Mouse (Mus musculus) adrenal gland, adult (tissue): ENCODE results near the gene Suclg1.

Source experiments
- DNase-seq, 2 experiments: peaks; one replicate each; pipeline ENCODE4 v3.0.0; 2022 to 2023; ENCODE audit warnings: low spot score in 1 of 2; ENCODE audit not compliant: inconsistent age in 2 of 2

The Suclg1 gene

DNA sequence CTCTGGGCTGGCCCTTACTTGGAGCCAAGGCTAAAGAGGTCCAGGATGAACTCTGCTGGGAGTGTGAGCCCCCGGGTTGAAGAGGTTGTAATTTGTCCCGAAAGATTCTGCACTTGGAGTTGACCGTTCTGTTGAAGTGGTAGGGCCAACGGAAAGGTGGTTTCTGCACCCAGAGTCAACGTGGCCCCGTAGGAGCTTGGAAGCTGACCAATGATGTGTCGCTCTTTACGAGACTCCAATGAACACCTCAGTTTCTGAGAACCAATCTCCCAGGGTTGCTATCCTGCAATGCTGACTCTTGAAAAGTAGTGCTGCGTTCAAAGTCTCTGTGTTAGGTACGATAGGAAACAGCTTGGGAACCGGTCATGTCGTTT lies 854 bp downstream of the Suclg1 start:
- DNase-seq = peak; percentile 41 to 84

DNA sequence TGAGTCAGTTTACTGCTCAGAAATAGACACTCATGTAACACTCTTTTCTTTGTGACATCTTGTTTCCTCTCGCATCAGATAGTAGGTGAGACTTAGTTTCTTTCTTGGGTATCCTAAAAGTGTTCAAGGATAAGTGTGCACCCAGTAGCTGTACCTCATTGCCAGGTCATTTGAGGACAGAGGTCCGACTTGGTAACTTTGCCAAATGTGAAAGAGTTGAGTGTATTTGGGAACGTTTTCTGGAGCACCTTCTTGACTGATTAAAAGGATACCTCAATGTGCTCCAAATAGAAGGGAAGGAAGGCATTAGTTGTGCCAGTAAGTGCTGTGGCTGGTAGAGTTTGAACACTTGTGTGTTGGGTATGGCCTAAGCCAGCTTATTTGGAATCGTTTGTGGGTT lies 1.7 kb downstream of the Suclg1 start:
- no peak for DNase-seq

DNA sequence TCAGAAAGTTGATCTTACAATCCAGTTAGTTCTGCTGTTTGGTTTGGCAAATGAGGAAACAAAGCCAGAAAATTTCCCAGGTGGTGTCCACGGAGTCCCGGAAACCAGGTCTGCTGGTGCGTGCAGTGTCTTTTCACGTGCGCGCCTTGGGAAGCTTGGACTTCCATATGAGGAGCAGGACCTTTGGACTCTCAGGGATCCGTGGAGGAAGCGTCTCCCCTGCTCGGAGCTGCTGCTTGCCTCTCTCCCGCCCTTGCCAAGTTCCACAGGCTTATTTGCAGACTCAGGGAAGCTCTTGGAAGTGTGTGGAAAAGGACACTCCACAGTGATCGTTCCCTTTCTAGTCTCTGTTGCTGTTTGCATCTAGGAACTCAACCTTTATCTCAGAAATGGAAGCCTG lies 3.2 kb downstream of the Suclg1 start:
- DNase-seq = no peak

DNA sequence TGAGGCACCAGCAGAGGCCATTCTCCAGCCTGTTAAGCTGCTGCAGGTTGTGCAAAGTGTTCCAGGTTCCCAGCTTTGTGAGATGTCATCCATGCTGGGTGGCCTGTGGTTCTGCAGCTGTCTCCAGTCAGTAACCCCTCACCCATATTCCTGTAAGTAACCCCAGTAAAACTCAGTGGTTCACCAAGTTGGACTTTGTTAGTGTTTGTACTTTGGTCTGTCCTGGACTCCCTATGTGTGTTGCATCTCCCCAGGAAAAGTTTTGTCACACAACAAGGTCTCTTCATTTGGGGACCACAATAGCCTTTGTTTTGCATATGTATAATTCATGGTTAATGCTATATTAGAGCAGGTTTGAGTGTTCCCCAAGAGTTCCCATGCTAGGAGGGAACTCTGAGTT lies 4.2 kb downstream of the Suclg1 start:
- no peak for DNase-seq

GRCm38 (mm10) chr6:73253006-73253405 lies 4.8 kb downstream of the Suclg1 start:
- DNase-seq = no peak

GRCm38 (mm10) chr6:73253584-73253983 lies 5.4 kb downstream of the Suclg1 start:
- DNase-seq = no peak

GRCm38 (mm10) chr6:73254307-73255228 lies 6.4 kb downstream of the Suclg1 start:
- DNase-seq = peak in 1 of 2 experiments; percentile 60

GRCm38 (mm10) chr6:73257068-73257467 lies 8.9 kb downstream of the Suclg1 start:
- no peak for DNase-seq

DNA sequence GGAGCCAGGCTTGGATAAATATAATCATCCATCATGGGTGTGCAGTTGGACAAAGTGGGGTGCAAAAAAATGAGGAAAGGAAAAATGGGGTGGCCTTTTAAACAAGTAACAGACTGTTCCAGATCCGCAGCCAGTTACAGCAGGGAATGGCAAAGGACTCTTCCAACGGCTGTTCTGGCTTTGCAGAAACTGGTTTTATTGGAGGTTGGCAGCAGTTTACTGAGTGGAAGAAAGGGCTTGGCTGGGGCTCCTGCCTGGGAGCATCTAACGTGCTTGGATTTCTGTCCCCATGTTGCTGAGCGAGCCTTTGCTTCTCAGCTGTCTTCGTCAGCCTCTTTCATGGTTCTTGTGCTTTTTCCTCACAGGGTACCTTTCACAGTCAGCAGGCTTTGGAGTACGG lies 11.9 kb downstream of the Suclg1 start:
- peak in 1 of 2 experiments; percentile 16 for DNase-seq

DNA sequence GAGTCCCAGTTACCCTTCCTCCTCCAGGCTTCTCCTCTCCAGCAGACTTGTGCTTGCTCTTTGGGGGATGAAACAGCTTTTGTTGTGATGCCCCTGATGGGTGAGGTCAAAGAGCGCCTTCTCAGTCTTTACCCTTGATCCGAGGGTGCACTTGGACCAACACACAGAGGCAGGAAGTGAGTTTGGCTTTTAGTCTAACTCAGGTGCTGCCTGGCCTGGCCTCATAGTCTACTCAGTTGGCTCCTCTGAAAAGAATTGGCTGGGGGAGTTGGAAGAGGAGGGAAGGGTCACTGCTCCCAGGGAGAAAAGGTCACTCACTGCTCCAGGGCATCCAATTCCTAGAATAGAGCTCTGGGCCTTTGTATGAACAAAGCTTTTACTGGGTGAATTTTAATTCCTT lies 16.6 kb downstream of the Suclg1 start:
- DNase-seq = no peak

GRCm38 (mm10) chr6:73267738-73268311 lies 19.6 kb downstream of the Suclg1 start:
- no peak for DNase-seq

GRCm38 (mm10) chr6:73269374-73269773 lies 21.2 kb downstream of the Suclg1 start:
- DNase-seq = no peak

GRCm38 (mm10) chr6:73271546-73272091 lies 23.4 kb downstream of the Suclg1 start:
- DNase-seq = peak; percentile 13 to 63

DNA sequence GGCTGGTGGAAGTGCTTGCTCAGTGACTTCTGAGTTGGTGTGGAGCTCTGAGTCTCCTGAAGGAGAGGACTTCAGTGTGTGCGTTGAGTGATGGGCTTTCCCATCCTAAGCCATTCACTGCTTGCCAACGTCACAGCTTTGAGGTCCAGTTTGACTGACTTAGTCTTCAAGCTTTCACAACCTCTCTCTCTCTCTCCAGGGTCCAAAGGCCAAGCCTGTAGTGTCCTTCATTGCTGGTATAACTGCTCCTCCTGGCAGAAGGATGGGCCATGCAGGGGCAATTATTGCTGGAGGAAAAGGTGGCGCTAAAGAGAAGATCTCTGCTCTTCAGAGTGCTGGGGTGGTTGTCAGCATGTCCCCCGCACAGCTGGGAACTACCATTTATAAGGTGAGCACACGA lies 26.8 kb downstream of the Suclg1 start:
- peak in 1 of 2 experiments; percentile 30 for DNase-seq

- DNase-seq = peak in 1 of 2 experiments; percentile 3
Measured at GRCm38 (mm10) chr6:73279681-73280080, 31.5 kb downstream of the Suclg1 start.

DNA sequence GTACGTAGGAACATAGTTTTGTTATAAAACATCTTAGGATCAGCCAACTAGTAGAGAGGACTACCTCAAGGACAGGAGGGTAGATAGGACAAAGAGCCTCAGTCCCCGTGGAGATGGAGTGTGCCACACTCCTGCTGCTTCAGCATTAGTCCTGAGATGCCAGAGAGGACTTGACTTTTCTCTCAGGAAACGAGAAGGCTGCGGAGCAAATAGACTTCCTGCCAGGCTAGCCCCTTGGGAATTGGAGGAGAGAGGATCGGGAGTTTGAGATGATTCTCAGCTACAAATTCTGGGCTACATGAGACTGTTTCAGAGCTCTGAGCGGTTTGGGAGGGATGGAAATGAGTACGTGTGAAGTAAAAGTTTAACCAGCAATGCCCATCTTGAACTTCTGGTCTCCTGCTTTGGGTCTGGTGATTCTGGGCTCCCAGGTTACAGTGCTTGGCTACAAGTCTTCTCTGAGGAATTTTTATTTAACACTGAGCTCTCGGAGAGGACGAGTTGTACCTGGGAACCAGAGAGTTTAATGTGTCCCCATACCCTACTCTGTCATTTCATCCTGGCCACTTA lies 32.4 kb downstream of the Suclg1 start:
- DNase-seq = peak in 1 of 2 experiments; percentile 1

- no peak for DNase-seq
Measured at GRCm38 (mm10) chr6:73286326-73286725, 38.1 kb downstream of the Suclg1 start.

- no peak for DNase-seq
Measured at GRCm38 (mm10) chr6:73306837-73307236, 58.7 kb downstream of the Suclg1 start.

DNA sequence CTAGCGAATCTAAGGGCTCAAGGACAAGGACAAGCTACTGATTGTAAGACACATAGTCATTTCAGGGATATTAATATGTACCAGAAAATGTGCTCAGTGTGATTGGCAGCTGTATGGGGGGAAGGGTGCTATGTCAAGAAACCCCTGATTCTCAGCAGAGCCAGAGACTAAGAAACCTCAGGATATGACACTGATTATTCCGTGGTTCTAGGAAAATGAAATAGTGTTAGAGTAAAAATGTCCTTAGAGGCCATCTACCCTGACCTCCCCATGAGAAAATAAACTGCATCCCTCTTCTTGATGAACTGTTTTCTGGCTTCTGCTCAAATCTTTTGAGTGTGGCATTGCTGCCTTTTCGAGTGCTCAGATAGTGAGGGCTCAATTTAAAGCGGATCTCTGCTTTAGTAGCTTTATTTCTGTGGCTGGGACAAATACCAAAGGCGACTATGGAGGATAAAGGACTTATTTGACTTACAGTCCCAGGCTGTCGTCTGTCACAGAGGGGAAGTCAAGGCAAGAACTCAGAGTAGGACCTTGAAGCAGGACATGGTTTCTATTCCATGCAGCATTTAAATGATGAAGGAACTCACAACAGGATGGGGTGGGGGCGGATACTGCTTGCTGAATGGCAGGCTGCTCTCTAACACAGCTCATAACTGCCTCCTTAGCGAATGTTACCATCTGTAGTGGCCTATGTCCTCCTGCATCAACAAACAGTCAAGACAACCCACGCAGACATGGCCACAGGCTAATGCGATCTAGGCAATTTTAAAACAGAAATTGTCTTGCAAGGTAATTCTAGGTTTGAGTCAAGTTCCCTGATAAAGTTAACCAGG lies 60.7 kb downstream of the Suclg1 start:
- peak; percentile 17 to 71 for DNase-seq

DNA sequence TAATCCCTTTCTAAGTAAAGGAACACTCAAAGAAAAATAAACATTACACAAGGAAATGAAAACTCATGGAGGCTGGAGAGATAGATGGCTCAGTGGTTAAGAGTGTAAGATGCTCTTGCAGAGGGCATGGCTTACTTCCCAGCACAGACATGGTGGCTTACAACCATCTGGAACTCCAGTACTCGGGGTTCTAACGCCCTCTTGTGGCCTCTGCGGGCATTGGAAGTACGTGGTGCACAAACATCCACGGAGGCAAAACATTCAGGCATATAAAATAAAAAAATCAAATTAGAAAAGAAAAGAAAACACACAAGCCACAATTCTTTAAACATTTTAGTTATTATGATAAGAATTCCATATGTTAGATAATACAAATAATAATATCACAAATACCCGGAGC lies 63.2 kb downstream of the Suclg1 start:
- DNase-seq = no peak

DNA sequence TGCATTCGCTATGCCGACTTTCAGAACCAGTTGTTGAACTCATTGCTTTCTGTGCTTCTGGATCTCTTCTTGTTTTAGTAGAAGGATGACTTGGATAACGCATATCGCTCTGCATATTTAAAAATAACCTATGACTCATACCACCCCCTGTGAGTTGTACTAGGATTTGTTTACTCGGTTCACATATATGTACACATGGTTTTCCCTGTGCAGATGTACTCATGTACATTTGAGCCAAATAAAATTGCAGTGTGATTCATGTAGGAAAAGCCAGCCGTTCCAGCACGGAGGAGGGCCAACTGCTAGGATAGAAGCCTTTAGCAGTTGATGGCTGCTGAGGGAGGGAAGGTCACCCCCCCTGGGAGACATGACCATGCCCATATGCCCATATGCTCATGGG lies 63.6 kb downstream of the Suclg1 start:
- no peak for DNase-seq
